Mouse (Mus musculus) liver, postnatal 0 days (tissue): ENCODE data around the gene Kifc3. TPM values are rescaled to one million over a fixed set of nuclear protein-coding genes. Genes with fewer than 3 reads are reported as not detected.
A peak's percentile ranks its signal among the peaks of the same experiment; 100 is the strongest.

Source experiments
- ATAC-seq: fragments of 200-750 bp; cut with Nextera tagmentation; 2 replicates; pipeline ENCODE4 v1.8.0; 2017; ENCODE audit warnings: mild to moderate bottlenecking, moderate library complexity
- DNase-seq: peaks from one replicate; pipeline ENCODE4 v3.0.0-alpha.2; 2016
- H3K27ac ChIP-seq: fragments of 300-500 bp; sonication (generic); 2 replicates; pipeline ENCODE4 v1.5.1; 2014; ENCODE audit warnings: antibody characterized with exemption, moderate library complexity, mild to moderate bottlenecking, low read depth
- H3K27me3 ChIP-seq: fragments of 300-500 bp; sonication (generic); 2 replicates; pipeline ENCODE4 v1.6.1; 2014; ENCODE audit warnings: low read length, control low read depth, mixed read lengths; ENCODE audit not compliant: insufficient read depth
- H3K36me3 ChIP-seq: fragments of 300-500 bp; sonication (generic); replicated peaks from 2 replicates; pipeline ENCODE4 v1.6.1; 2014; ENCODE audit warnings: mild to moderate bottlenecking, control low read depth, low read length, moderate library complexity, mixed read lengths; ENCODE audit not compliant: insufficient read depth
- H3K4me1 ChIP-seq: fragments of 300-500 bp; sonication (generic); 2 replicates; pipeline ENCODE4 v1.6.1; 2014; ENCODE audit warnings: antibody characterized with exemption, mild to moderate bottlenecking, control low read depth; ENCODE audit not compliant: insufficient read depth
- H3K4me2 ChIP-seq: fragments of 300-500 bp; sonication (generic); 2 replicates; pipeline ENCODE4 v1.6.1; 2014; ENCODE audit warnings: low read depth, mild to moderate bottlenecking, low read length, moderate library complexity, mixed read lengths
- H3K4me3 ChIP-seq: fragments of 300-500 bp; sonication (generic); 2 replicates; pipeline ENCODE4 v1.5.1; 2014; ENCODE audit warnings: low read depth, low read length
- H3K9ac ChIP-seq: fragments of 300-500 bp; sonication (generic); replicated peaks from 2 replicates; pipeline ENCODE4 v1.6.1; 2014; ENCODE audit warnings: mild to moderate bottlenecking, moderate library complexity
- H3K9me3 ChIP-seq: fragments of 300-500 bp; sonication (generic); 2 replicates; pipeline ENCODE4 v1.6.1; 2016; ENCODE audit warnings: mild to moderate bottlenecking, control low read depth, low read length, mixed read lengths
- CTCF ChIP-seq: sonication (generic); IDR thresholded peaks from 2 replicates; pipeline ENCODE4 v1.5.1; 2016; ENCODE audit warnings: antibody characterized with exemption, low read depth
- EP300 ChIP-seq: IDR thresholded peaks from 2 replicates; pipeline ENCODE4 v1.6.1; 2016; ENCODE audit warnings: antibody characterized with exemption, low read depth, mild to moderate bottlenecking
- WGBS: fragments of 180-500 bp; shearing (Covaris S2); extraction: QIAGEN DNeasy Blood & Tissue Kit; methylation state at CpG from one replicate; pipeline ENCODE4 v1.1.7; 2014; ENCODE audit not compliant: insufficient replicate concordance; 5-methylcytosine and 5-hydroxymethylcytosine counted together
- polyA plus RNA-seq: library from polyadenylated mRNA; unstranded; fragments of >200 nt; fragmentation: Nextera tagmentation; extraction: Ambion mirVana; gene quantifications from 2 replicates; pipeline ENCODE4 v1.2.1, GENCODE M21; 2015

Kifc3 gene
- polyA plus RNA-seq, 1 experiment from 2014 or later, result 5.4 TPM

GRCm38 (mm10) chr8:95141469-95142074 is 61.0 kb downstream of the Kifc3 start:
- Histone ChIP-seq H3K9me3 (no peaks in the 10 kb centered on the region), H3K27ac (peak overlapping the region; percentile 52), H3K27me3 (peaks cover 11% of the 10 kb centered on the region; the same call in 1 of the 2 replicates), H3K9ac (peak overlapping the region; percentile 72), H3K4me1 (peaks cover 30% of the 10 kb centered on the region), H3K4me3 (peak overlapping the region; percentile 53), H3K36me3 (no peaks in the 10 kb centered on the region), H3K4me2 (peak overlapping the region; percentile 91)
- ATAC-seq (no peak), DNase-seq (no peak)
- 8% methylated on average over 6 of the region's 6 CpGs for WGBS
- TF ChIP-seq CTCF (no peak), EP300 (no peak)

DNA sequence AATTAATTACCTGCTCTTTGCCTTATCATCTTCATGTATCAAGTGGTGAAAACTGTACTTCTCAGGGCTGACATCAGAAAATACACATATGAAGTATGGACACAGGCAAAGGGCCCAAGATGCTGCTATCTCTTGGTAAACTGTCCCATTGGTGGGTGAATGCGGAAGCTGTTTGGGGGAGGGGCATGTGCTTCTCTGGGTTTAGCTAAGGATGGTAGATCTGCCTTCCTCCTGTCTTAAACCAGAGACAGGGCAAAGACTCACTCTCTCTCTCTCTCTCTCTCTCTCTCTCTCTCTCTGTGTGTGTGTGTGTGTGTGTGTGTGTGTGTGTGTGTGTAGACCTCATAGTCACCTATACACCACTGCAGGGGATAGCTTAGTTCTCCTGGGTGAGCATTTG is 61.6 kb downstream of the Kifc3 start:
- no peak overlapping the region for H3K4me3 ChIP-seq
- peaks cover 30% of the 10 kb centered on the region for H3K4me1 ChIP-seq
- no peak overlapping the region for H3K9ac ChIP-seq
- peaks cover 11% of the 10 kb centered on the region; the same call in 1 of the 2 replicates for H3K27me3 ChIP-seq
- no peaks in the 10 kb centered on the region for H3K9me3 ChIP-seq
- H3K27ac ChIP-seq, result no peak overlapping the region
- WGBS, result 53% methylated on average over 1 of the region's 1 CpGs
- peak overlapping the region; percentile 91; the same call in 1 of the 2 replicates for H3K4me2 ChIP-seq
- no peaks in the 10 kb centered on the region for H3K36me3 ChIP-seq
- no peak for ATAC-seq
- no peak for DNase-seq
- TF ChIP-seq CTCF, result no peak
- TF ChIP-seq EP300, result no peak

DNA sequence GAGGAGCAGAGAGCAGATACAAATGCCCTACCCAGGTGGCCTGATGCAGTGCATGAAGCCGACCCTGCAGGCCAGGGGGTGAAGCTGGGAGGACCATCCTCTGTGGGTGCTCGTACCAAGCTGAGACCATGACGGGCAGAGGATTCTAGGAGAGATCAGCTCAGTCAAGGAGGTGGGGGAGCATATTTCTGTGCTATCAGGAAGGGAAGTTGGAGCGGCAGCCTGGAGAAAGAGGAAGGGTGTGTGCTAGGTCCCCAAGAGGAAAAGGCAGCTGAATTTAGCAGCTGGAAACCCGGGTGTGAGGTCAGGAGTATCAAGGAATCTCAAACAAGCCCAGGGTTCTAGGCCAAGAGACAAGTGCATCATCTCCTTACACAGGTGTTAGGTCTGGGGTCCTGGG is 62.1 kb downstream of the Kifc3 start:
- no peak for DNase-seq
- no peak overlapping the region for H3K27ac ChIP-seq

GRCm38 (mm10) chr8:95139051-95139365 is 63.6 kb downstream of the Kifc3 start:
- TF ChIP-seq CTCF, result no peak
- TF ChIP-seq EP300, result no peak
- H3K27ac ChIP-seq, result no peak overlapping the region
- H3K9ac ChIP-seq, result no peak overlapping the region
- no peak overlapping the region for H3K4me2 ChIP-seq
- no peak overlapping the region for H3K4me3 ChIP-seq
- DNase-seq (no peak), ATAC-seq (no peak)
- H3K9me3 ChIP-seq, result no peaks in the 10 kb centered on the region
- peaks cover 11% of the 10 kb centered on the region; the same call in 1 of the 2 replicates for H3K27me3 ChIP-seq
- no peaks in the 10 kb centered on the region for H3K36me3 ChIP-seq
- 33% methylated on average over 1 of the region's 1 CpGs for WGBS
- peaks cover 30% of the 10 kb centered on the region for H3K4me1 ChIP-seq

More for the DNA sequence above, 62.1 kb downstream of the Kifc3 start:
- Histone ChIP-seq H3K9me3 (no peaks in the 10 kb centered on the region), H3K9ac (no peak overlapping the region), H3K4me1 (peaks cover 30% of the 10 kb centered on the region), H3K27me3 (peaks cover 11% of the 10 kb centered on the region; the same call in 1 of the 2 replicates), H3K4me2 (peak overlapping the region; percentile 91; the same call in 1 of the 2 replicates), H3K36me3 (no peaks in the 10 kb centered on the region), H3K4me3 (no peak overlapping the region)
- no peak for ATAC-seq
- TF ChIP-seq CTCF, result no peak
- no peak for TF ChIP-seq EP300
- WGBS, result 28% methylated on average over 5 of the region's 5 CpGs

- peak overlapping the region; percentile 76 for H3K27ac ChIP-seq
- no peaks in the 10 kb centered on the region for H3K9me3 ChIP-seq
- 0 out of 2 replicates have a peak overlapping the region, but pooled peaks have one; percentile 38 for H3K9ac ChIP-seq
- TF ChIP-seq EP300 (no peak), CTCF (no peak)
- DNase-seq (no peak), ATAC-seq (no peak)
- peak overlapping the region; percentile 46 for H3K4me3 ChIP-seq
- peaks cover 30% of the 10 kb centered on the region for H3K4me1 ChIP-seq
- peak overlapping the region; percentile 67 for H3K4me2 ChIP-seq
- H3K36me3 ChIP-seq, result no peaks in the 10 kb centered on the region
- peaks cover 11% of the 10 kb centered on the region; the same call in 1 of the 2 replicates for H3K27me3 ChIP-seq
- WGBS, result 37% methylated on average over 6 of the region's 6 CpGs
Measured at GRCm38 (mm10) chr8:95138341-95139050, 64.1 kb downstream of the Kifc3 start.

GRCm38 (mm10) chr8:95137641-95138098 is 64.9 kb downstream of the Kifc3 start:
- Histone ChIP-seq H3K9ac (peak overlapping the region; percentile 57; the same call in 1 of the 2 replicates), H3K4me3 (peak overlapping the region; percentile 46), H3K9me3 (no peaks in the 10 kb centered on the region), H3K4me1 (peaks cover 24% of the 10 kb centered on the region), H3K4me2 (peak overlapping the region; percentile 67), H3K36me3 (no peaks in the 10 kb centered on the region), H3K27me3 (peaks cover 10% of the 10 kb centered on the region; the same call in 1 of the 2 replicates), H3K27ac (peak overlapping the region; percentile 76)
- peak; percentile 65 for DNase-seq
- WGBS, result 12% methylated on average over 28 of the region's 28 CpGs
- ATAC-seq, result peak; percentile 81
- TF ChIP-seq EP300 (no peak), CTCF (no peak)
